Mouse (Mus musculus) testis, adult 2 months (tissue): ENCODE measurements at regions not wholly inside any gene's neighbourhood (a gene's known extent, or its start where the extent isn't known, plus 50 kb on each side); places are given as distances from the start of the nearest gene placed in this dataset.

Source experiments
- H3K27ac ChIP-seq: fragments of 200-500 bp; 2 replicates; pipeline ENCODE4 v1.5.1; 2012; ENCODE audit warnings: low read depth, low read length; ENCODE audit not compliant: control insufficient read depth, insufficient read depth
- H3K27me3 ChIP-seq: fragments of 200-500 bp; 2 replicates; pipeline ENCODE4 v1.6.1; 2012; ENCODE audit warnings: mild to moderate bottlenecking, low read length, moderate library complexity; ENCODE audit not compliant: control insufficient read depth, insufficient read depth
- H3K36me3 ChIP-seq: fragments of 200-500 bp; 2 replicates; pipeline ENCODE4 v1.6.1; 2012; ENCODE audit warnings: mild to moderate bottlenecking, low read length; ENCODE audit not compliant: control insufficient read depth, insufficient read depth
- H3K4me1 ChIP-seq: fragments of 200-500 bp; 2 replicates; pipeline ENCODE4 v1.6.1; 2012; ENCODE audit warnings: low read length; ENCODE audit not compliant: control insufficient read depth, insufficient read depth
- H3K4me3 ChIP-seq: fragments of 200-500 bp; 2 replicates; pipeline ENCODE4 v1.5.1; 2012; ENCODE audit warnings: low read depth, mild to moderate bottlenecking, low read length, moderate library complexity, mixed read lengths; ENCODE audit not compliant: control insufficient read depth
- CTCF ChIP-seq: fragments of 200-500 bp; IDR thresholded peaks from 2 replicates; pipeline ENCODE4 v1.5.1; 2012; ENCODE audit warnings: low read depth, mild to moderate bottlenecking, inconsistent platforms, low read length, moderate library complexity; ENCODE audit not compliant: control insufficient read depth, insufficient read depth, insufficient replicate concordance
- POLR2A ChIP-seq: fragments of 200-500 bp; IDR thresholded peaks from 2 replicates; pipeline ENCODE4 v1.6.1; 2012; ENCODE audit warnings: low read depth, mild to moderate bottlenecking, inconsistent platforms, low read length, moderate library complexity; ENCODE audit not compliant: control insufficient read depth

DNA sequence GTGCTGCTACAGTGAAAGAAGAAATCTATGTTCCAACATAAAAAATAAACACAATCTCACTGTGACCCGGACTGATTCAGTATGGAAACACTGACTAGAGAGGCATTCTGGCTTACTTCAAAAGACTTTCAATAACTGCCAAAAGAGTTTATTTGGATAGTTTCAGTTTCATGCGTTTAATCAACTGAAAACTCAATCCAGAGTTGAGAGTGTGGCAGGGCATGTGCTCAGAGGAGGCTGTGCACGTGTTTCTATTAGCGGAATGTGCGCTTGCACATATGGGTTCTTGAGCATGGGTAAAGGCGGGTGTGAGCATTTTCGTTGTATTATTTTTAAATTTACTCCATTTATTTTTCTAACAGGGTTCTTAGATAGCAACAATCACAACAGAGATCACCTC lies 245.2 kb upstream of the Meox2 start:
- Histone ChIP-seq H3K4me1 (no peaks in the 10 kb centered on the region), H3K27me3 (no peaks in the 10 kb centered on the region)
- TF ChIP-seq CTCF (no peak), POLR2A (no peak)

DNA sequence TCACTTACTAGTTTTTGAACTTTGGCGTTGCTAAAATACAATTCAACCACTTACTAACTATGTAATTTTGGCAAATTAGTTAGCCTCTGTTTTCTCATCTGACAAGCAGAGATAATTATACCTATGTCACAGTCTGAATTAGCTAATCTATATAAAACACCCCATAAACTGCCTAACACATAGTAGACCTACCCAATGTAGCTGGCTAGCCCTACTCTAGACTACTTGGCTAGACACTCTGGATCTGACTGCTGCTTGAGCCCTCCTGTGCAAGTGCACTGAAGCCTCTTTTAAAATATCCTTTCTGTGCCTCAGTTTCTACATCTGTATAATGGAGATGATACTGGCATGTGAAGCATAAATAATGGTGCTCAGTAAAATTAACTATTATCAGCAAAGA lies 227.6 kb upstream of the Meox2 start:
- Histone ChIP-seq H3K36me3 (no peaks in the 10 kb centered on the region), H3K4me1 (no peaks in the 10 kb centered on the region)
- TF ChIP-seq POLR2A, result no peak
- no peak for TF ChIP-seq CTCF

More for the DNA sequence above, 245.2 kb upstream of the Meox2 start:
- no peak overlapping the region for H3K4me3 ChIP-seq
- H3K27ac ChIP-seq, result no peak overlapping the region
- H3K36me3 ChIP-seq, result no peaks in the 10 kb centered on the region

DNA sequence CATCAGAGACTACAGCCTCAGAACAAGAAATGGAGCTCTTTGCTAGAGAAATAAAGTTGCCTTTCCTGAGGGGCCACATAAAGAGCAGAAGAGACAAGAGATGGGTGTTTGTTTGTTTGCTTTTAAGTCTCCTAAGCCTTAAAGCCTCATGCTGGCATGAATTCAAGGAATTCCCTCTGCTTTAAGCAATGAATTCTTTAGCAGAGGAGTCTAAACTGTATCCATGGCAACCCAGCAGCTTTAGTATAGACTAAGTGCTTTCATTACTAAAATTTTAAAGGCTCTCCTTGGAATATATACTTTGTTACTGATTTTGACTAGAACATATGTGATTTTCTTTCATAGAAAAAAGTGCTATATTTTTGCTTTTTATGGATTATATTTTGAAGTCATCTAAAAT lies 195.0 kb upstream of the Meox2 start:
- Histone ChIP-seq H3K4me3 (no peak overlapping the region), H3K27me3 (no peaks in the 10 kb centered on the region), H3K36me3 (no peaks in the 10 kb centered on the region), H3K4me1 (no peaks in the 10 kb centered on the region), H3K27ac (no peak overlapping the region)
- TF ChIP-seq POLR2A (no peak), CTCF (no peak)

More for the DNA sequence above, 227.6 kb upstream of the Meox2 start:
- H3K27me3 ChIP-seq, result no peaks in the 10 kb centered on the region
- H3K4me3 ChIP-seq, result no peak overlapping the region
- no peak overlapping the region for H3K27ac ChIP-seq

DNA sequence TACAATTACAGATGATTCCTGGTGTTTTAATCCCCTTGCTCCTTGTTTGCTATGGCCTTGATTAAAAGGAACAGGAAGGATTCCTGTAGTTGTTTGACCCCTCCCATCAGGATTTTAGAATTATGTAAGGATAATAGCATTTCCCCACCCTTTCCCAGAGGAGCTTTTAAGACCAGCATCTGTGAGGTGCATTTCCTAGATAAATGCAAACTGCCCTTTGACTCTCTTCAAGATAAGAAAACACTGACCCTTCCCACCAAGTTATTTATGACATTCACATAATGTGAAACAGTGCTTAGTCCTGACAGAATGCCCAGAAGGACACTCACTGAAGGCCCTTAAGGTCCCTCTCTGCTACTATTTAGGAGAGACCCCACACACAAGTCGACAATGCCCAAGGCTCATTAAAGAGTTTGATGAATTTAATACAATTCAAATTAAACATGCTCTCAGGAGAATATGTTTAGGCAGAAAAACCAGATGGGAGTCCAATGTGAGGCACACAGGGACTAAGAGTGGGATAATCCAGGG lies 190.7 kb upstream of the Meox2 start:
- H3K4me1 ChIP-seq, result no peaks in the 10 kb centered on the region
- H3K27me3 ChIP-seq, result no peaks in the 10 kb centered on the region
- H3K36me3 ChIP-seq, result no peaks in the 10 kb centered on the region
- no peak overlapping the region for H3K27ac ChIP-seq
- H3K4me3 ChIP-seq, result no peak overlapping the region
- no peak for TF ChIP-seq CTCF
- no peak for TF ChIP-seq POLR2A

DNA sequence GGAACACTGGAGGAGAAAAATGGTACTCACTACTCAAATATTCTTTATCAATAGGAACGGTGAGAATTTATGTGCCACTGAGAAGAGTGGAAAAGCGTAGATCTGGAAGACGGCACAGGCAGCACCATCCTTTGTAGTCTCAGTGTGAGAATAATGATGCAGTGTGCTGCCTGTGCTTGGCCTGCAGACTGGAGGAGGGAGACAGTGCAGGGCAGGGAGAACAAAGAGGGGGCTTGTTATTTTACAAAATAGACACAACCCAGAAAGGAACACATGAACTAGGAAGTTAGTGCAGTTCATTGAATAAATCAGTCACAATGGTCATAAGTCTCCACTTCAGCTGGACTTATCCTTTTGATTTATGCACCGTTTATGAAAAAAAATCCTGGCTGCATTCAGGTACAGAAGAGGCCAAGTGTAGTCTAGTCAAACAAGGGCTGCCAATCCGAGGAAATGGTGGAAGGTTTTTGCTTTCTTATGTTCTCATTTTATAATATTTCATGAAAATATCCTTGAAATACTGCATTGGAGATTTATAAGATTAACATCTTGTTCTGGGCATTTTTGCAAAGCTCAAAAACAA lies 190.0 kb upstream of the Meox2 start:
- TF ChIP-seq CTCF (no peak), POLR2A (no peak)
- no peak overlapping the region for H3K27ac ChIP-seq
- no peaks in the 10 kb centered on the region for H3K4me1 ChIP-seq
- no peaks in the 10 kb centered on the region for H3K36me3 ChIP-seq
- no peak overlapping the region for H3K4me3 ChIP-seq
- H3K27me3 ChIP-seq, result no peaks in the 10 kb centered on the region

DNA sequence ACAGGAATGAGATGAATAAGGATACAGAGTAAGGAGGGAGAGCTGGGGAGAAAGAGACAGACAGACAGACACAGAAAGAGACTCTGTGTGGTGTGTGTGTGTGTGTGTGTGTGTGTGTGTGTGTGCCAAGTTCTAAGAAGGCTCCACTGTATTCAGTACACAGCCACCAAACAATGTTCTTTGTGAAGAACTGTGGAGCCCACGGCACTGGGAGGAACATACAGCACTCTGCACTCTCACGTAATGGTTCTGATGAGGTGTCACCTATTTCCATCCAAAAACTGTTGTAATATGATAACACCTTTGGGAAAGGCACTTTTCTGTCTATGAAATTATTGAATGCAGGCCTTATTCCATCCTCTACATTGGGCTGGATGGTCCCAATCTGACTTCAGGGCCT lies 184.8 kb upstream of the Meox2 start:
- Histone ChIP-seq H3K27ac (no peak overlapping the region), H3K4me3 (no peak overlapping the region), H3K4me1 (no peaks in the 10 kb centered on the region), H3K36me3 (no peaks in the 10 kb centered on the region), H3K27me3 (no peaks in the 10 kb centered on the region)
- TF ChIP-seq CTCF (no peak), POLR2A (no peak)

DNA sequence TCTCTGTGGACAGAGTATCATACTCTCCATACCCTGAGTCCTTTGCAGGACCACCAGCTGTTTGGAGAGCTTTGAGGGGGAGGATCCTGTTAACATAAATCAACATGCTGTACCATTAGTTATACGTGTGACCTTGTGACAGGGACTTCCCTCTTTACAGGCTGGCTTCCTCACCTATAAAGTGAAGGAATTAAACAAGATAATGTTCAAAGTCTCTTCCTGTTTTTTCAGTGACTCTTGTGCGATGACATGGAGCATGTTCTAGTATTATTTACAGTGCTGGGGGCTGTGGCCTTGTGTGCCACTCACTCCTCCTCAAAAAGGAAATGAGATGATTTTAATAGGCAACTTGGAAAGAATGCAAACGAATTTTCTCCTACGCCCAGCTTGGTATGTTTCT lies 182.1 kb upstream of the Meox2 start:
- no peaks in the 10 kb centered on the region for H3K4me1 ChIP-seq
- H3K36me3 ChIP-seq, result no peaks in the 10 kb centered on the region
- no peak overlapping the region for H3K4me3 ChIP-seq
- H3K27me3 ChIP-seq, result no peaks in the 10 kb centered on the region
- TF ChIP-seq POLR2A, result no peak
- TF ChIP-seq CTCF, result no peak
- H3K27ac ChIP-seq, result no peak overlapping the region

DNA sequence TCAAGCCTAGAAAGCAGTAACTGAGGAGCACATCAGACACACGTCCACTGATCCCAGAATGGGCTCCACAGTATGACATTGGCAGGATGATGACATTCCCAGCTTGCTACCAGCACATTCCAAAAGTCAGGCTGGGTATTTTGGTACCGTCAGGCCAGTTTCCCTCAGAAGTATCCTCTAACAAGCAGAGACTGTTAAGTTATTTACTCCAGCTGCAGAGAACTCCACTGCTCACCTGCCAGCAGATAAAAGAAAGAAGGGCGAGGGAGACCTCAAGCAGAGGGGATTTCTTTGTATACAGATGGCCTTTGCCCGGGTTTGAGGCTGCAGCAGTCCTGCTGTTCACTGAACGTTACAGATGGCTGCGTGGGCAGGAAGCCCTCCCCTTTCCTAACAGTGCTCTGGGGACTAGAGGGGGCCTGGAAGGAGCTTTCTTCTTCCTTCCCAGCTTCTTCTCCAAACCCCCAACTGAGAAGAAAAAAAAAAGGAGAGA lies 175.2 kb upstream of the Meox2 start:
- Histone ChIP-seq H3K36me3 (no peaks in the 10 kb centered on the region), H3K27ac (no peak overlapping the region), H3K4me3 (no peak overlapping the region), H3K4me1 (no peaks in the 10 kb centered on the region), H3K27me3 (no peaks in the 10 kb centered on the region)
- no peak for TF ChIP-seq POLR2A
- no peak for TF ChIP-seq CTCF
